Mouse (Mus musculus): Measurements from ENCODE around the gene Aup1.

Aup1 gene

DNA sequence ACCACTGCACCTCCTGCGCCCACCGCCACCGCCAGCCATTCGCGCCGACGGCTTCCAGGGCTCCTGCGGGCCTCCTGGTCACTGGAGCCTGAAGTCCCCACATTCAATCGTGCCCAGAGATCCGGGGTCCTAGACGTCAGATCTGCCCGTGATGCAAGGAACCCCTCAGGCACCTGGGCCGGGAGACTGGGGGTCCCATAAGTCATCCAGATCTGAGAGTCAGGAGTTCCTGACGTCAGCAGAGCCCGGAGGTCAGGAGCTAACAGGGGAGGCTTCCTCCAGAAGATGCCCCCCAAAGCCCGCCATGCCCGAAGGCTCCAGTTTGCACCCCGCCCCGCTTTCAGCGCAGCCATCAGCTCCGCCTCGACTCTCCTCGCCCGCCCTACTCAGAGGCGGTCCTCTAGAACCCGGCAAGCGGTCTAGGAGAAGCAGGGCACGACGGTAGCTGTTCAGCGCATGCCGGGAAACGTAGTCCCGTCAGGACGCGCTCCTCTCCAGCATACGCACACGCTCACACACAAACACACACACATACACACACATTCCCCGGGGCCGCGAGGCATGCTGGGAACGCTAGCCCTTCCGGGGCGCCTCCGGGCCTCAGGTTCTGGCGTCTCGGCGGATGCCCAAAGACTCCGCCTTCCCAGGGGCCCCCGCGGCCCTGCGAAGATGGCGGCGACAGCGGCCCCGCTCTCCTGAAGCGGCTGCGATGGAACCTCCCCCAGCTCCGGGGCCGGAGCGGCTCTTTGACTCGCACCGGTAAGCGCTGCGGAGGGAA, at the start of gene Aup1:
Aup1 (plus strand) TSS at position 448 of the 778 bp plus-strand sequence.
- DNase-seq, result peak; percentile 98

DNA sequence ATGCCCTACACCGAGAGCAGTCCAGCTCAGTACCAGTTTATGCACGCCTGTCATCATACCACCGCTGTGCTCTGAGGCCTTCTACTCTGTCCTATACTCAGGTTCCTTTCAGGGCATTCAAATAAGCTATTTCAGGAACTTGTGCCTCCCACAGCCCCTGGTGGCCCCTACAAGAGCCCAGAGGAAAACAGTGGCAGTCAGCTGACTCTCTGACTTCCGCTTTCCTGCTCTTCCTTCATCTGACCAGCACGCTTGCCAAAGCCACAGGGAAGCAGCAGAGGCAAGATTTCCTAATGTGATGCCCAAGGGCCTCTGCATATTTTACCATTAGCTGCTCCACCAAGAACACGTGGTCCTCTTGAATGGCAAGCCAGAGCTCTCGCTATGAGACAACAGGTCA, 49.4 kb upstream of the Aup1 start:
- peak; percentile 58 for DNase-seq

DNA sequence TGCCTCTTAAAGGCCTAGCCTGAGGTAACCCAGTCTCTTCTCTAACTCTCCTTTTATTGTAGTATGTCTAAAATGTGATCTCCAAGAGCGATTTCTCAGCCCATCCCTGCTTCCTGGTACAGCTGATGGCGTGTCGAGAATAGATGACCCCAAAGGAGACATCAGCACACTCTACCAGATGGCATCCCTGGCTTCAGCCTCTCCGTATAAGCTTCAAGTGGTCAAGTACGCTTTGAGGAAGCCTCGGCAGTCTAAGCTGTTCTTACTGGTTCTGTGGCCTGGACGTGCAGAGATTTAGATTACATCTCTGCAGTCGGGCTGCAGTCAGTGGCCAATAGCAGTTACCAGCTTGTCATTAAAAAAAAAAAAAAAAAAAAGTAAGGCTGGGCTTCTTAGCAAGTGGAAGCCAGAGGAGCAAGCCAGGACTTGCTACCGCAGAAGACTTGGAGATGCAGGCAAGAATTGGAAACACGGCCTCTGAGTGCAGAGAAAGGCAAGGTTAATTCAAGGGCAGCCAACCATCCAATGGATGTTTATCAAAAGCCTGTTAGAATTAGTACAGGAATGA, 48.8 kb upstream of the Aup1 start:
- DNase-seq, result no peak

DNA sequence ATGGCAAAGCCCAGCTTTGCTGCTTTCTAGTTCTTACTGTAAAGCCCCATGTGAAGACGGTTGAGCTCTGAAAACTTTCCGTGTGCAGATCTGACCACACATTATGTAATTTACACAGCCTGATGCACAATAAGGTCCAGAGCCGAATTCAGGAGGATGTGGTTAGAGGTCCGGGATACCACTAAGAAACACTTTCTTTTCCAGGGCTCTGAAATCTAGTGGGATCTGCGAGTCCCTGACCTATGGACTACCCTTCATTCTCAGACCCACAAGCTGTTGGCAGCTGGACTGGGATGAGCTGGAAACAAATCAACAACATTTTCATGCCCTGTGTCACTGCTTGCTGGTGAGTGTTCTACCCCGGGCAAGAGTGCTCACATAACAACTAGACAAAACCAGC, 48.2 kb upstream of the Aup1 start:
- no peak for DNase-seq

- peak; percentile 60 for DNase-seq
These were observed 45.7 kb upstream of the Aup1 start for GRCm38 (mm10) chr6:83008659-83009058.

DNA sequence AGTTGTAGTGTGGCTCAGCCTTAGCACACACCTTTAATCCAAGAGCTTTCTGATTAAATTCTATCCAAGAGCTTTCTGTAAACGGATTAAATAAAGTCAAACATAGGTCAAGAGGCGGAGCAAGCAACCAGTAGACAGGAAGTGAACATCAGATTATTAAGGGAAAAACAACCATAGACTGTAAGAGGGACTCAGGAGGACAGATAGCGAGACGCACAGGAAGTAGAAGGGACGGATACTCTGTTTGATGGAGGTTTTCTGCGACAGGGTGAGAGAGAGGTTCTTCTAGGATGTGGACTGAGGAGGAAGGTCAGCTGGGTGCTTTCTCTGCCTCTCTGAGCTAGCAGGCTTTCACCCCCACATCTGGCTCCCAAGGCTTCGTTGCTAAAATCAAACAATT, 44.3 kb upstream of the Aup1 start:
- no peak for DNase-seq

- no peak for DNase-seq
These were observed 43.1 kb upstream of the Aup1 start for GRCm38 (mm10) chr6:83011255-83011654.

GRCm38 (mm10) chr6:83011756-83012155, 42.6 kb upstream of the Aup1 start:
- DNase-seq, result no peak

- DNase-seq, result no peak
These were observed 40.9 kb upstream of the Aup1 start for GRCm38 (mm10) chr6:83013444-83013843.

GRCm38 (mm10) chr6:83014482-83015466, 39.5 kb upstream of the Aup1 start:
- DNase-seq, result no peak

DNA sequence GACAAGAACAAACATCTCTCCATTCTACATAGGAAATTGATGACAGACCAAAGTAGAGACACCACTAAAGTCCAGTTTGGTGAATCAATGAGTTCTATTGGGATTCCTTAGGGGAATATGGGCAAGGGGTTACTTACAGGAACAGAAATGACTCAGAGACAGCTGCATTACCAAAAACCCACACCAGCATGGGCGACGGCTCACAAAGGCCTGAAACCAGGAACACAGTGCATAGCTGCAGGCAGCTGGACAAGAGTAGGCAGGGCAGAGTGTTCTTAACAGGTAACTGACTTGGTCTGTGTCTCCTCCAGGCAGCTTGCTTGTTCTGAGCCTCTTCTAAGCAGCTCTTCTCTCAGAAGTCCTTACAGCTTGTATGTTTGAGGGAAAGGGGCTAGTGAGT, 38.6 kb upstream of the Aup1 start:
- DNase-seq, result no peak

DNA sequence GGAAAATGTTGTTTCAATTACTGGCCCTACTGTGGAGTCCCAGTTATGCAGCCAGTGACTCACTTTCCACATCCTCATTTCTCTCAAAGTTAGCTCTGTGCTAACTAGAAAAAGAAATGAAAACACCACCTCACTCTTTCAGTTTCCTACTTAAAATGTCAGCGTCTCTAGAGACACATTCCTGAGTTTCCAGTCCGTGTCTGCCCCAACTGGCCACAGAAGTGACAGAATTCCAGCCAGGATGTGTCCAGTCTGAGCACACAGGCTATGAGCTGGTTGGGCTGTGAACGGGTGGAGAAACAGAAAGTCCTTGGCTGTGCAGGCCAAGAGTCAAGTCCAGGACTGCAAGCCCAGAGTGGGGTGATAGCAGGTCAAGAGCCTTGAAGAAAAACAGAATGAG, 37.1 kb upstream of the Aup1 start:
- DNase-seq, result peak; percentile 67

DNA sequence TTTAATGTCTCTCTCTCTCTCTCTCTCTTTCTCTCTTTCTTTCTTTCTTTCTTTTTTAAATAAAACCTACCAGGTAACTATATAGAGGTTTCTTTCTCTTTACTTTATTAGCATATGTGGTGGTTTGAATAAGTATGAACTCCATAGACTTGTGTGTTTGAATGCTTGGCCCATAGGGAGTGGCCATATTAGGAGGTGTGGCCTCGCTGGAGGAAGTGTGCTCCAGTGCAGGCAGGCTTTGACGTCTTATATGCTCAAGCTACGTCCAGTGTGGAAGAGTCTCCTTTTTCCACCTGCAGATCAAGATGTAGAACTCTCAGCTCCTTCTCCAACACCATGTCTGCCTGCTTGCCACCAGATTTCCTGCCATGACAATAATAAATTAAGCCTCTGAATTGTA, 35.3 kb upstream of the Aup1 start:
- no peak for DNase-seq

DNA sequence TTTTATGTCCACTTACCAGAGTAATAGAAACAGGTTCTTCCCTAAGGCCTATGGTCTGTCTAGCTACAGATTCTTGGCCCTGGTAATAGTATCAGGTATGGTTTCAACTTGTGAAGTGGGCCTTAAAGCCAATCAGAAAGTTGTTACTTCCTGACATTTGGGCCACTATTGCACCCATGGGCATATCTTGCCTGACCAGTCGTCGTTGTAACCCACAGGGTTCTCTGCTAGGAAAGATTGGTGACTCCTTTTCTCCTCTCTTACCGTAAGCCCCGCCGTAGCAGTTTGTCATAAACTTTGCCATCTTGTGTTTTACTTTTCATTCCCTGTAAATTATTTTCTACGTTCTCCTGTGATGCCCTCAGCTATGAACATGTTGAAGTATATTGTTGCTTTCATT, 34.2 kb upstream of the Aup1 start:
- DNase-seq, result no peak

DNA sequence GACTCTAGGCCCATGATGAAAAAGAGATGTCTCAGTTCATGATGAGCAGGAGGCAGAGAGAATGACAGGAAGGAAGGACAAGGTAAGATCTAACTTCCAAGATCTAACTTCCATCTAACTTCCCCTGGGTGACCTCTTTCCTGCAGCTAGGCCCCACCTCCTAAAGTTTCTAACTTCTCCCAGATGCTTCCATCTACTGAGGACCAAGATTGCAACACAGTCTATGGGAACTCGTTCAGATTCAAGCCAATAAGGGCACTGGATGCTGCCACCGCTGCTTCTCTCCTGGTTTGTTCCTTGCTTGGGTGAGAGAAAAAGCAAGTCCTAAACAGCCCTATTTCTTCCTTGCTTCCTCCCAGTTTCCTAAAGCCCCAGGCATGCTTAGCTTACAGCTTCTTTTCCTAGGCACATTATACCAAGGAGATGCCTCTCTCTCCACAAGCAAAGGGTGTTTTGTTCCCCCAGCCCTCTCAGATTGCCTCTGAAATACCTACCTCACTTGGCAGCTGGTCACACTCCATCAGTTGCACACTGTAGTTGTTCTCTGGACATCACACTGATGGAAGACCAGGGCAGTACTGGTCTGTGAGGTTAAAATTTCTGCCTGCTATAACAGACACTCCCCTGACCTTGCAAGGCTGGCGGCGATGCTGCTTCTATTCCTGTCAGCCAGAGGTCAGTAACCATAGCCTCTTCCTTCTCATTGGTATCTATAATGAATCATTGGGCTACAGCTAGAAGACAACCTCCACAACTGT, 33.3 kb upstream of the Aup1 start:
- DNase-seq, result no peak

- no peak for DNase-seq
These were observed 31.3 kb upstream of the Aup1 start for GRCm38 (mm10) chr6:83023008-83023407.

- DNase-seq, result no peak
These were observed 30.5 kb upstream of the Aup1 start for GRCm38 (mm10) chr6:83023786-83024185.

- DNase-seq, result no peak
These were observed 29.9 kb upstream of the Aup1 start for GRCm38 (mm10) chr6:83024421-83024820.

- DNase-seq, result no peak
These were observed 29.1 kb upstream of the Aup1 start for GRCm38 (mm10) chr6:83025221-83025620.

- no peak for DNase-seq
These were observed 27.0 kb upstream of the Aup1 start for GRCm38 (mm10) chr6:83027293-83027692.

- DNase-seq, result peak; percentile 30
These were observed 26.6 kb upstream of the Aup1 start for GRCm38 (mm10) chr6:83027706-83028105.

DNA sequence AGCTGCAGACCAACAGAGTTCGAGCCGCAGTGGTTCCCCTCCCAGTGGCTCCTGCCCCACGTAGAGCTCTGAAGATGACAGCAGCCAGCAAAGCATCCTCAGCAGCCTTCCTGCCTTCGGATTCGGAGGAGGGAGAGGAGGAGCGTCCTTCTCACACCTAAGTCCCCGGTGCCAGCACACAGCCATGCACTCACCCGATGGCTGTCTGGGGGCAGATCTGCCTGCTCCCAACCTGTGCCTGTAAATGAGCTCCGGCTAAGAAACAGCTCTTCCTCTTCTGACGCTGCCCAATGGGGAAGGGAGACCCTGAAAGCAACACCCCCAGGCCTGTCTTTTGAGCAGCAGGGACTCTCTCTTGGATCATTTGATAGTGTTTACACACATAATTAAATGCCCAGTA, 24.5 kb upstream of the Aup1 start:
- DNase-seq, result no peak

DNA sequence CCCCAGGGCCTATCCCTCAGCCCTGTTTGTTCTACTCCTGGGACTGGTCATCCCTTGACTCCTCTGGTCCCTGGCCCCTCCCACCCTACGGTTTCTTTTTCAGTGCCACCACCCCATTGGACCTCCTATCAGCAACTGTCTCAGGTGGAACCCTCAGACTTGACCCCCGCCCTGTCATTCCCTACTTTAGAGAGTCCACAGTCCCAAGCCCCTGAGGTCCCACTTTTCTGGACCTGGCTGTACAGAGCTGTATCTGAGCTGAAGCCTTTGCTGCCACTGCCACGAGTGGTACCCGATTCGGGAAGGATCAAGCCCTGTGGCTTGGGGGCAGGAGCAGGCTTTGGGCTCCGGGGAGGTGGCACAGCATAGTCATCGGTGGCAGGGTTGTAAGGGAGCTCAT, 23.2 kb upstream of the Aup1 start:
- no peak for DNase-seq

Measured in lung, postnatal 10 days (tissue).